Mouse (Mus musculus) neural tube, embryonic 14.5 days (tissue): ENCODE measurements around the gene Ece1. TPM values are rescaled to one million over a fixed set of nuclear protein-coding genes. Genes with fewer than 3 reads are reported as not detected.
"Not testable (repeated sequence)": the region's sequence is repeated elsewhere in the genome, so short reads cannot be mapped to it uniquely, and the experiment has no call there.

ENCODE experiments used
- ATAC-seq: fragments of 200-750 bp; cut with Nextera tagmentation; 2 replicates; pipeline ENCODE4 v1.8.0; 2017; ENCODE audit warnings: low read depth, mild to moderate bottlenecking, moderate TSS enrichment, moderate library complexity
- H3K27ac ChIP-seq: fragments of 300-500 bp; sonication (generic); 2 replicates; pipeline ENCODE4 v1.5.1; 2014; ENCODE audit warnings: low read depth, mild to moderate bottlenecking, control low read depth, low read length, moderate library complexity, mixed read lengths
- H3K27me3 ChIP-seq: fragments of 300-500 bp; sonication (generic); 2 replicates; pipeline ENCODE4 v1.6.1; 2014; ENCODE audit warnings: low read length; ENCODE audit not compliant: control insufficient read depth, insufficient read depth
- H3K36me3 ChIP-seq: fragments of 300-500 bp; sonication (generic); 2 replicates; pipeline ENCODE4 v1.6.1; 2014; ENCODE audit warnings: low read length, mixed read lengths; ENCODE audit not compliant: control insufficient read depth, insufficient read depth
- H3K4me1 ChIP-seq: fragments of 300-500 bp; sonication (generic); 2 replicates; pipeline ENCODE4 v1.6.1; 2014; ENCODE audit warnings: low read length; ENCODE audit not compliant: control insufficient read depth, insufficient read depth
- H3K4me2 ChIP-seq: fragments of 300-500 bp; sonication (generic); 2 replicates; pipeline ENCODE4 v1.6.1; 2014; ENCODE audit warnings: mild to moderate bottlenecking, low read depth, low read length, control low read depth
- H3K4me3 ChIP-seq: fragments of 300-500 bp; sonication (generic); 2 replicates; pipeline ENCODE4 v1.5.1; 2014; ENCODE audit warnings: low read depth, low read length, control low read depth, mixed read lengths
- H3K9ac ChIP-seq: fragments of 300-500 bp; sonication (generic); replicated peaks from 2 replicates; pipeline ENCODE4 v1.6.1; 2014; ENCODE audit warnings: low read depth, mild to moderate bottlenecking, control low read depth, low read length, mixed read lengths
- H3K9me3 ChIP-seq: fragments of 300-500 bp; sonication (generic); 2 replicates; pipeline ENCODE4 v1.6.1; 2016; ENCODE audit warnings: low read length; ENCODE audit not compliant: control insufficient read depth
- WGBS: fragments of 180-500 bp; shearing (Covaris S2); extraction: QIAGEN DNeasy Blood & Tissue Kit; methylation state at CpG from one replicate; pipeline ENCODE4 v1.1.7; 2014; 5-methylcytosine and 5-hydroxymethylcytosine counted together
- polyA plus RNA-seq: library from polyadenylated mRNA; unstranded; fragments of >200 nt; fragmentation: Nextera tagmentation; extraction: Ambion mirVana; gene quantifications from 2 replicates; pipeline ENCODE4 v1.2.1, GENCODE M21; 2014

Gene Ece1
- polyA plus RNA-seq, 1 experiment from 2014 or later: 24.9 TPM

GRCm38 (mm10) chr4:137962643-137963350 is 100.8 kb downstream of the Ece1 start:
- H3K36me3 ChIP-seq: peaks cover 38% of the 10 kb centered on the region; the same call in 1 of the 2 replicates
- ATAC-seq: no peak

GRCm38 (mm10) chr4:137963431-137963830 is 101.4 kb downstream of the Ece1 start:
- no peak for ATAC-seq
- WGBS: 84% methylated on average over 6 of the region's 6 CpGs

More at GRCm38 (mm10) chr4:137962643-137963350, 100.8 kb downstream of the Ece1 start:
- Histone ChIP-seq H3K9ac (no peak overlapping the region), H3K27ac (no peak overlapping the region), H3K27me3 (no peaks in the 10 kb centered on the region), H3K4me2 (no peak overlapping the region), H3K4me3 (no peak overlapping the region), H3K4me1 (no peaks in the 10 kb centered on the region), H3K9me3 (no peaks in the 10 kb centered on the region)
- 84% methylated on average over 20 of the region's 20 CpGs for WGBS

DNA sequence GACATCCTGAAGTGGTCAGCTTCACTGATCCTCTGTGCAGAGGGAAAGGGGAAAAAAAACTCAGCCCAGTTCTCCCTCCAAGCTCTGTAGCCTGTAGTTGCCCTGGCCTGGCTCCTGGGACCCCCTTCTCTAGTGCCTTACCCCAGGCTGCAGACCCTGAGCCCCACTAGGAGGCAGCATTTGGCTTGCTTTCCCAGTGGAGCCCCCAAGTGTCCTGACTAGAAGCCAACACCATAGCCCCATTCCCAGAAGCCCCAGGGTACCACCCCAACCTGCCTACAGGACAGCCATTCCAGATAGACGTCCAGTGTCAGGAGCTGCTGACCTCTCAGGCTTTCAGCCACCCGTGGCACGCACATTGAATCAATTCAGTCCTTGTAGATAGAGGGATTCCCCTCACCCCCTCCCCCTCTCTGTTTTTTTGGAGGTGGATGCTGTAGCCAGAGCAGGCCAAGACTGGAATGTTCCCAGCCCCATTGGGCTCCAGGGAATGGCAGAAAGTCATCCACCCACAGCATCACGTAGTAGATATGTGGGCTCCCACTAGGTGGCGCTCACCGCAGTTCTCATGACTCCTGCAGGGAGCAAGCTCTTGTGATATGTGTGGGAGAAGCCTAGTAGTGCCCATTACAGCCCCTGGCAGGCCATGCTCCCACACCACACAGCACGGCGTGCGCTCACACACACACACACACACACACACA is 102.0 kb downstream of the Ece1 start:
- Histone ChIP-seq H3K4me1 (no peaks in the 10 kb centered on the region), H3K36me3 (peaks cover 31% of the 10 kb centered on the region; the same call in 1 of the 2 replicates), H3K9me3 (no peaks in the 10 kb centered on the region), H3K4me2 (no peak overlapping the region), H3K27ac (no peak overlapping the region), H3K9ac (no peak overlapping the region), H3K27me3 (no peaks in the 10 kb centered on the region), H3K4me3 (no peak overlapping the region)
- peak; percentile 36; the same call in 1 of the 2 replicates for ATAC-seq
- 57% methylated on average over 9 of the region's 9 CpGs for WGBS

More at GRCm38 (mm10) chr4:137963431-137963830, 101.4 kb downstream of the Ece1 start:
- no peak overlapping the region for H3K4me2 ChIP-seq
- H3K27ac ChIP-seq: no peak overlapping the region
- no peaks in the 10 kb centered on the region for H3K4me1 ChIP-seq
- no peak overlapping the region for H3K4me3 ChIP-seq
- H3K9me3 ChIP-seq: no peaks in the 10 kb centered on the region
- peaks cover 33% of the 10 kb centered on the region; the same call in 1 of the 2 replicates for H3K36me3 ChIP-seq
- H3K9ac ChIP-seq: no peak overlapping the region
- no peaks in the 10 kb centered on the region for H3K27me3 ChIP-seq

- WGBS: 96% methylated on average over 11 of the region's 11 CpGs
- Histone ChIP-seq H3K36me3 (peaks cover 25% of the 10 kb centered on the region; the same call in 1 of the 2 replicates), H3K27ac (no peak overlapping the region), H3K9ac (no peak overlapping the region), H3K4me2 (no peak overlapping the region), H3K27me3 (no peaks in the 10 kb centered on the region), H3K9me3 (no peaks in the 10 kb centered on the region), H3K4me3 (no peak overlapping the region), H3K4me1 (no peaks in the 10 kb centered on the region)
- no peak for ATAC-seq
Observed at GRCm38 (mm10) chr4:137964585-137964930, 102.5 kb downstream of the Ece1 start.

DNA sequence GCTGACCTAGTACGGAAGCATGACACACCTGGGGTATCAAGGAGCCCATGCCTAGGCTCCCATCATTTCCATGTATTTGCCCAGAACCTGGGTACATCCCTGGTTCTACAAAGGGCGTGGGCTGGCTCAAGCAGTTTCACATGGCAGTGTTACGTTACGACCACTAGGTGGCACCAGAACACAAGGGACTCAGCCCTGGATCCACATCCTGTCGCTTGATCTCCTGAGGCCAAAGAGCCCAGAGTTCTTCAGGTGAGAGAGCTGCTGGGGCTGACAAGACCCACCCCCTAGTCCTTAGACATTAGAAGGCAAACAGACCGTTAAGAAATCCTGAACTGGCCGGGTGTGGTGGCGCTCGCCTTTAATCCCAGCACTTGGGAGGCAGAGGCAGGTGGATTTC is 106.2 kb downstream of the Ece1 start:
- 8% methylated on average over 9 of the region's 9 CpGs for WGBS
- Histone ChIP-seq H3K27me3 (no peaks in the 10 kb centered on the region), H3K36me3 (no peaks in the 10 kb centered on the region), H3K4me1 (no peaks in the 10 kb centered on the region), H3K27ac (no peak overlapping the region), H3K4me2 (no peak overlapping the region), H3K9ac (no peak overlapping the region), H3K9me3 (no peaks in the 10 kb centered on the region), H3K4me3 (no peak overlapping the region)
- ATAC-seq: peak; percentile 44

GRCm38 (mm10) chr4:137970623-137971199 is 108.7 kb downstream of the Ece1 start:
- peak; percentile 36; the same call in 1 of the 2 replicates for ATAC-seq
- not testable (repeated sequence) for H3K27me3 ChIP-seq, H3K36me3 ChIP-seq, H3K27ac ChIP-seq, H3K4me1 ChIP-seq, H3K9ac ChIP-seq, H3K9me3 ChIP-seq, H3K4me2 ChIP-seq, H3K4me3 ChIP-seq
- WGBS: no CpG with 5 or more reads among the region's 11 CpGs

GRCm38 (mm10) chr4:137974856-137975432 is 112.9 kb downstream of the Ece1 start:
- WGBS: no CpG with 5 or more reads among the region's 11 CpGs
- not testable (repeated sequence) for H3K27me3 ChIP-seq, H3K4me1 ChIP-seq, H3K4me3 ChIP-seq, H3K36me3 ChIP-seq, H3K9me3 ChIP-seq, H3K27ac ChIP-seq, H3K9ac ChIP-seq, H3K4me2 ChIP-seq
- ATAC-seq: 0 out of 2 replicates have a peak, but pooled peaks have one; percentile 39

GRCm38 (mm10) chr4:137979066-137979644 is 117.1 kb downstream of the Ece1 start:
- H3K9ac ChIP-seq: not testable (repeated sequence)
- ATAC-seq: 0 out of 2 replicates have a peak, but pooled peaks have one; percentile 37
- WGBS: no CpG with 5 or more reads among the region's 11 CpGs

More at GRCm38 (mm10) chr4:137979066-137979644, 117.1 kb downstream of the Ece1 start:
- H3K36me3 ChIP-seq, H3K4me2 ChIP-seq, H3K27ac ChIP-seq, H3K9me3 ChIP-seq, H3K27me3 ChIP-seq, H3K4me1 ChIP-seq, H3K4me3 ChIP-seq: not testable (repeated sequence)
